Mouse (Mus musculus) heart, adult 2 months (tissue): ENCODE measurements around the gene Orc6. TPM values are rescaled to one million over a fixed set of nuclear protein-coding genes. Genes with fewer than 3 reads are reported as not detected.

ENCODE experiments used
- DNase-seq, 2 experiments: peaks; one replicate each; pipeline ENCODE4 v3.0.0; 2021
- H3K27ac ChIP-seq: fragments of 200-600 bp; 2 replicates; pipeline ENCODE4 v1.8.1; 2022
- H3K27me3 ChIP-seq: fragments of 200-500 bp; 2 replicates; pipeline ENCODE4 v1.6.1; 2012; ENCODE audit warnings: mild to moderate bottlenecking, low read length, inconsistent platforms, mixed read lengths; ENCODE audit not compliant: control insufficient read depth, insufficient read depth
- H3K36me3 ChIP-seq: fragments of 200-500 bp; 2 replicates; pipeline ENCODE4 v1.6.1; 2012; ENCODE audit warnings: low read length, inconsistent platforms; ENCODE audit not compliant: control insufficient read depth, insufficient read depth
- H3K4me1 ChIP-seq: fragments of 200-500 bp; 2 replicates; pipeline ENCODE4 v1.6.1; 2011; ENCODE audit warnings: low read length; ENCODE audit not compliant: control insufficient read depth, insufficient read depth
- H3K4me3 ChIP-seq: fragments of 200-600 bp; 2 replicates; pipeline ENCODE4 v1.8.1; 2022
- H3K79me2 ChIP-seq: fragments of 200-500 bp; replicated peaks from 2 replicates; pipeline ENCODE4 v1.6.1; 2012; ENCODE audit warnings: mild to moderate bottlenecking, inconsistent platforms, low read length, moderate library complexity, mixed read lengths; ENCODE audit not compliant: control insufficient read depth, insufficient read depth
- H3K9ac ChIP-seq: fragments of 200-500 bp; 2 replicates; pipeline ENCODE4 v1.6.1; 2012; ENCODE audit warnings: low read depth, mild to moderate bottlenecking, control low read depth, inconsistent platforms, low read length, mixed read lengths
- CTCF ChIP-seq: fragments of 200-600 bp; IDR thresholded peaks from 2 replicates; pipeline ENCODE4 v1.8.1; 2022; ENCODE audit warnings: antibody characterized with exemption, mild to moderate bottlenecking, moderate library complexity
- EP300 ChIP-seq: fragments of 200-500 bp; IDR thresholded peaks from 2 replicates; pipeline ENCODE4 v1.6.1; 2011; ENCODE audit warnings: low read depth, low read length, control low read depth; ENCODE audit not compliant: insufficient read depth
- POLR2A ChIP-seq: fragments of 200-500 bp; IDR thresholded peaks from 2 replicates; pipeline ENCODE4 v1.6.1; 2011; ENCODE audit warnings: mild to moderate bottlenecking, low read depth, low read length, control low read depth; ENCODE audit not compliant: insufficient read depth
- WGBS: fragments of 180-500 bp; shearing (Covaris S2); methylation state at CpG from one replicate; pipeline ENCODE4 v1.1.7; 2018; 5-methylcytosine and 5-hydroxymethylcytosine counted together
- intact Hi-C: fragments of 180-260 bp; cut with DNase I; formaldehyde crosslinking; loops from one replicate; pipeline ENCODE4 v1.15.1; 2025
- polyA plus RNA-seq: library from polyadenylated mRNA; depleted of rRNA; stranded (reverse); fragments of >200 nt; gene quantifications from 2 replicates; pipeline ENCODE4 v1.2.3, GENCODE M21; 2012
- total RNA-seq, 2 experiments: library from RNA; stranded (reverse); gene quantifications; 2 replicates each; pipeline ENCODE4 v1.2.3; 2021

The Orc6 gene
- total and polyA plus RNA-seq, 3 experiments = 5.2 to 6.1 (median 5.5) TPM

DNA sequence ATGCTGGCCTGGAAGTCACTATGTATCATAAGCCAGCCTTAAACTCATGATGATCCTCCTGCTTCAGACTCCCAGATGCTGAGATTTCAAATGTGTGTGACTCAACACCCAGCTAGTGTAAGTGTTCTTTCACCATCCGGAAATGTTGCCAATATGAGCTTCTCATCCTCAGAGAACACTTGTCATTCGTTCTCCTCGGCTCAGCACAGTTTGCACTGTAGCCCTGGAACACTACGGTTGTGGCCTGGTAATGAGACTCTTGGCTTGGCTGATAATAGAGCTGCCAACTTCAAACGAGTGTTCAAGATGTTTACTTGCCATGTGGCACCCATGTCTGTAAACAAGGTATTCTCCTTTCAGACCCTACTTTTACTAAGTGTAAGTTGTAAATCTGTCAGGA, 4.1 kb downstream of the Orc6 start:
- H3K36me3 ChIP-seq = peaks cover 12% of the 10 kb centered on the region
- intact Hi-C loops = no loop called here

DNA sequence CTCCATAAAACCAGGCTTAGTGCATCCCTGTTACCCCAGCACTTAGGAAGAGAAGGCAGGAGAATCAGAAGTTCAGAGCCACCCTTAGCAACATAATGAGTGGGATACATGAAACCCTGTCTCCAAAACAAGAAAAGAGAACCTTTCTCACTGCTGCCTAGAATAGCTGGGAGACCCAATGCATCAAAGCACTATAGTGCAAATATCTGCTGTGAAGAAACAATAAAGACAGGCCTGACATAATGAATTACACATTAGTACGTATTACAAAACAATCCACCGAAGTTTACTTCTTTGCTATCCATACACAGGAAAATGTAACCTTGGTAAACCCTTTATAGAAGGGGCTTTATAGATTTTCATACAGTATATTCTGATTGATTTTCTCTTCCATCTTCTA, 9.1 kb downstream of the Orc6 start:
- no peak overlapping the region for H3K27ac ChIP-seq
- no peak overlapping the region for H3K4me3 ChIP-seq
- DNase-seq = no peak
- 97% methylated on average over 2 of the region's 2 CpGs for WGBS
- no peaks in the 10 kb centered on the region for H3K4me1 ChIP-seq
- no peaks in the 10 kb centered on the region for H3K79me2 ChIP-seq
- no peak overlapping the region for H3K9ac ChIP-seq
- intact Hi-C loops = no loop called here
- peaks cover 3% of the 10 kb centered on the region for H3K36me3 ChIP-seq
- no peaks in the 10 kb centered on the region for H3K27me3 ChIP-seq
- no peak for TF ChIP-seq EP300
- TF ChIP-seq POLR2A = no peak
- no peak for TF ChIP-seq CTCF

More for the DNA sequence above, 4.1 kb downstream of the Orc6 start:
- Histone ChIP-seq H3K9ac (no peak overlapping the region), H3K4me3 (no peak overlapping the region), H3K79me2 (peaks cover 3% of the 10 kb centered on the region), H3K27me3 (no peaks in the 10 kb centered on the region), H3K4me1 (peaks cover under 1% of the 10 kb centered on the region), H3K27ac (no peak overlapping the region)
- DNase-seq = no peak
- no peak for TF ChIP-seq CTCF
- no peak for TF ChIP-seq POLR2A
- TF ChIP-seq EP300 = no peak
- 67% methylated on average over 5 of the region's 5 CpGs for WGBS

DNA sequence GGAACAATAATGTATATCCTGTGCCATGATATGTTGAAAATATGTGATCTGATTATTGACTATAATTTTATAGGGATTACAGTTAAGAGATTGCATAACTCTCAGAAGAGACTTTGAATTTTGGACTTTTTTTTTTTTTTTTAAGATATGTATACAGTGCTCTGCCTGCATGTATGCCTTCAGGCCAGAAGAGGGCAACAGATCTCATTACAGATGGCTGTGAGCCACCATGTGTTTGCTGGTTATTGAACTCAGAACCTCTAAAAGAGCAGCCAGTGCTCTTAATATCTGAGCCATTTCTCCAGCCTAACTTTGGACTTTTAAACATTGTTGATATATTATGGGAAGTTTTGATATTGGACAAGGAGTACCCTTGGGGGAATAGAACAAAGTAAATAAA, 12.3 kb downstream of the Orc6 start:
- Histone ChIP-seq H3K4me1 (no peaks in the 10 kb centered on the region), H3K79me2 (no peaks in the 10 kb centered on the region), H3K4me3 (no peak overlapping the region), H3K27me3 (no peaks in the 10 kb centered on the region), H3K36me3 (no peaks in the 10 kb centered on the region), H3K27ac (no peak overlapping the region), H3K9ac (no peak overlapping the region)
- no peak for TF ChIP-seq EP300
- TF ChIP-seq CTCF = peak; percentile 80
- DNase-seq = no peak
- intact Hi-C loops = loop anchor here (5.0 kb wide), 2 partner anchors 86 to 101 kb away; no protein-coding TSS in a partner anchor

DNA sequence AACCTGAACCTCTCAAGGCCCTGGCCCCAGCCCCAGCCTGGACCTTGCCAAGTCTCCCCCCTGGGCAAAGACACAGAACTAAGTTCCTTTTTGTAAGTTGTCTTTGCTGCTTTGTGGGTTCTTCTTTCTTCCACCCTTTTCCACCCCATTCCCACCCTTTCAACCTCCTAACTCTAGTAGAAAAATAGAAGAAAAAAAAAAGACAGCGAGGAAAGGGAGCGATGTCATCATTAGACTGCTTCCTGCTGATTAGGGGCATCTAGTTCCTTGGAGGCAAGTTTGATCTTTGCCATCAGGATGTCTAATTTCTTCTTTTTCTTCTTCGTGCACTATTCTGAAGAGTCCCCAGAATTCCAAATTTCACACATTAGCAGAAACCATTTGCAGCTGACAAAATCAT, 13.6 kb downstream of the Orc6 start:
- no peak for DNase-seq
- no peak for TF ChIP-seq EP300
- TF ChIP-seq POLR2A = no peak
- TF ChIP-seq CTCF = no peak
- no peak overlapping the region for H3K27ac ChIP-seq
- H3K4me1 ChIP-seq = no peaks in the 10 kb centered on the region
- no peak overlapping the region for H3K4me3 ChIP-seq
- no peak overlapping the region for H3K9ac ChIP-seq
- no peaks in the 10 kb centered on the region for H3K27me3 ChIP-seq
- no peaks in the 10 kb centered on the region for H3K79me2 ChIP-seq
- intact Hi-C loops = loop anchor here (5.0 kb wide), 2 partner anchors 84 to 99 kb away; no protein-coding TSS in a partner anchor
- H3K36me3 ChIP-seq = no peaks in the 10 kb centered on the region
- 43% methylated on average over 3 of the region's 3 CpGs for WGBS

DNA sequence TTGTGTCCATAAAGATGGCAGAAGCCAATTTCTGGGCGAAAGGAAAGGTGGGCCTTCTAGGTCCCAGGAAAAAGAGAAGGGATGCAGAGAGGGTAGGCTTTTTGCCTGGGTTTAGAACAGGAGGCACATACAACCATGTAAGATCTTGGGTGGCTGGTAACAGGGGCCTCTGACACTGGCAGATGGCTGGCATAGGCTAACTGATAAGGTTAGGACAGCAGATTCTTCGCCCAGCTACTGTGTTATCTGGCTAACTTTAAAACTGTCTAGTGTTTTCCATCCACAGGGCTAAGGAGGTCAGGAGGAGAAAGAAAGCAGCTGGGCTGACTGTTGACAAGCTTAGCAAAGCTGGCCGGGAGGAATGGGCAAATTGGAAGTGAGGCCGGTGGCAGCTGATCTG, 19.1 kb downstream of the Orc6 start:
- DNase-seq = peak in 1 of 2 experiments; percentile 23
- Histone ChIP-seq H3K36me3 (no peaks in the 10 kb centered on the region), H3K27ac (no peak overlapping the region), H3K4me1 (no peaks in the 10 kb centered on the region), H3K9ac (no peak overlapping the region), H3K4me3 (no peak overlapping the region), H3K27me3 (no peaks in the 10 kb centered on the region), H3K79me2 (no peaks in the 10 kb centered on the region)
- no peak for TF ChIP-seq POLR2A
- no peak for TF ChIP-seq EP300
- no peak for TF ChIP-seq CTCF
- intact Hi-C loops = no loop called here
- 58% methylated on average over 4 of the region's 4 CpGs for WGBS

DNA sequence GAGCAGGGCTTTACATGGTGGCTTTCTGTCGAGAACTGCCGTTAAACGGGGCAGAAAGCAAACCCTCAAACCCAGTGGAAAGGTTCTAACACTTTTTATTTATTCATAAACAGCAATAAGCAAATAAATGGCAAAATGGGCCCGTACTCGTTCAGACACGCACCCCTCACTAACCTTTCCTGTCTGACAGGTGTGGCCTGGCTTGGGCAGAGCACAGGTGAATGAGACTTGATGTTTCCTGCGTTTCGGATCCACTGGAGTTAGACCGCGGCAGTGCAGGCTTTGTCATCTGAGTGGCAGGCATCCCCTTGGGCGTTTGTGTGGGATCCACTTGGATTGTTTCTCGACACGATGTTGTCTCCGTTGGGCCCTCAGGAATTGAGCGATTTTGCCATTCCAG, 22.5 kb downstream of the Orc6 start:
- 91% methylated on average over 15 of the region's 15 CpGs for WGBS
- no peak for TF ChIP-seq EP300
- TF ChIP-seq POLR2A = no peak
- TF ChIP-seq CTCF = no peak
- Histone ChIP-seq H3K9ac (no peak overlapping the region), H3K4me3 (no peak overlapping the region), H3K36me3 (no peaks in the 10 kb centered on the region), H3K4me1 (no peaks in the 10 kb centered on the region), H3K27ac (no peak overlapping the region), H3K27me3 (no peaks in the 10 kb centered on the region), H3K79me2 (no peaks in the 10 kb centered on the region)
- DNase-seq = no peak
- intact Hi-C loops = no loop called here

DNA sequence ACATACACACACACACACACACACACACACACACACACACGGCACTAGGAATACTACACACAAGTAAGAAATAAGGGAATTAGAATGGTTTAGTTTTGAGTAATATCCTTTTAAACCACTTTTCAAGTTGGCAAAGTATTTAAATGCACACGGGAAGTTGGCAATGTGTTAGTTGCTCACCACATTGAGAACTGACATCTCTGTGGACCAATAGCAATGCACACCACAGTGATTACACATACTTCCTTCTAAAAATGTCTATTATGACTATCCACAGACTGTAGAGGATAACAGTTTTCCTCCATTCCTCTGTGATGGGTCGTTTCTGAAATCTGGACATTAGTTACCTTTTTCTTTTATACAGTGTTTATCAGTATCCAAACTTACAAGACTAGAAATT, 23.7 kb downstream of the Orc6 start:
- Histone ChIP-seq H3K27ac (no peak overlapping the region), H3K79me2 (no peaks in the 10 kb centered on the region), H3K4me1 (no peaks in the 10 kb centered on the region), H3K27me3 (no peaks in the 10 kb centered on the region), H3K36me3 (no peaks in the 10 kb centered on the region), H3K4me3 (no peak overlapping the region), H3K9ac (no peak overlapping the region)
- TF ChIP-seq CTCF (no peak), POLR2A (no peak), EP300 (no peak)
- 42% methylated on average over 3 of the region's 3 CpGs for WGBS
- no peak for DNase-seq
- intact Hi-C loops = no loop called here
